Mouse (Mus musculus) midbrain, embryonic 16.5 days (tissue): ENCODE data around the gene Ccdc33. TPM values are rescaled to one million over a fixed set of nuclear protein-coding genes. Genes with fewer than 3 reads are reported as not detected.

Source experiments
- ATAC-seq: fragments of 200-750 bp; cut with Nextera tagmentation; 2 replicates; pipeline ENCODE4 v1.8.0; 2017; ENCODE audit warnings: moderate TSS enrichment
- H3K27ac ChIP-seq: fragments of 300-500 bp; sonication (generic); 2 replicates; pipeline ENCODE4 v1.5.1; 2014; ENCODE audit warnings: mild to moderate bottlenecking, low read length, mixed read lengths
- H3K27me3 ChIP-seq: fragments of 300-500 bp; sonication (generic); 2 replicates; pipeline ENCODE4 v1.6.1; 2014; ENCODE audit warnings: low read depth, low read length, mixed read lengths; ENCODE audit not compliant: control insufficient read depth, insufficient read depth
- H3K36me3 ChIP-seq: fragments of 300-500 bp; sonication (generic); 2 replicates; pipeline ENCODE4 v1.6.1; 2014; ENCODE audit warnings: mild to moderate bottlenecking, low read length, moderate library complexity, mixed read lengths; ENCODE audit not compliant: control insufficient read depth, insufficient read depth
- H3K4me1 ChIP-seq: fragments of 300-500 bp; sonication (generic); 2 replicates; pipeline ENCODE4 v1.6.1; 2014; ENCODE audit warnings: mild to moderate bottlenecking, low read length, mixed read lengths; ENCODE audit not compliant: control insufficient read depth, insufficient read depth
- H3K4me2 ChIP-seq: fragments of 300-500 bp; sonication (generic); 2 replicates; pipeline ENCODE4 v1.6.1; 2014; ENCODE audit warnings: mild to moderate bottlenecking, low read length, mixed read lengths
- H3K4me3 ChIP-seq: fragments of 300-500 bp; sonication (generic); 2 replicates; pipeline ENCODE4 v1.5.1; 2014; ENCODE audit warnings: low read depth, mild to moderate bottlenecking, low read length, moderate library complexity, mixed read lengths
- H3K9ac ChIP-seq: fragments of 300-500 bp; sonication (generic); 2 replicates; pipeline ENCODE4 v1.6.1; 2014; ENCODE audit warnings: low read depth, low read length, mixed read lengths
- H3K9me3 ChIP-seq: fragments of 300-500 bp; sonication (generic); replicated peaks from 2 replicates; pipeline ENCODE4 v1.6.1; 2014; ENCODE audit warnings: mild to moderate bottlenecking, low read length, mixed read lengths; ENCODE audit not compliant: control insufficient read depth, poor library complexity, severe bottlenecking
- WGBS: fragments of 180-500 bp; shearing (Covaris S2); extraction: QIAGEN DNeasy Blood & Tissue Kit; methylation state at CpG from one replicate; pipeline ENCODE4 v1.1.7; 2014; 5-methylcytosine and 5-hydroxymethylcytosine counted together
- polyA plus RNA-seq: library from polyadenylated mRNA; unstranded; fragments of >200 nt; fragmentation: Nextera tagmentation; extraction: Ambion mirVana; gene quantifications from 2 replicates; pipeline ENCODE4 v1.2.1, GENCODE M21; 2015

Gene Ccdc33
- polyA plus RNA-seq, 1 experiment from 2014 or later = 0.90 TPM

GRCm38 (mm10) chr9:58134906-58135305 lies 16.3 kb upstream of the Ccdc33 start:
- Histone ChIP-seq H3K4me2 (no peak overlapping the region), H3K27me3 (0 out of 2 replicates have a peak, but pooled peaks cover 2% of the 10 kb centered on the region)
- 31% methylated on average over 7 of the region's 7 CpGs for WGBS

GRCm38 (mm10) chr9:58133893-58134884 lies 15.6 kb upstream of the Ccdc33 start:
- Histone ChIP-seq H3K4me2 (no peak overlapping the region), H3K9ac (no peak overlapping the region), H3K27ac (no peak overlapping the region), H3K4me3 (no peak overlapping the region), H3K27me3 (peaks cover 2% of the 10 kb centered on the region; the same call in 1 of the 2 replicates), H3K4me1 (peaks cover 9% of the 10 kb centered on the region), H3K9me3 (no peaks in the 10 kb centered on the region), H3K36me3 (no peaks in the 10 kb centered on the region)
- no peak for ATAC-seq
- 11% methylated on average over 16 of the region's 17 CpGs for WGBS

More at GRCm38 (mm10) chr9:58134906-58135305, 16.3 kb upstream of the Ccdc33 start:
- no peaks in the 10 kb centered on the region for H3K9me3 ChIP-seq
- H3K9ac ChIP-seq = no peak overlapping the region
- no peak for ATAC-seq
- H3K4me1 ChIP-seq = peaks cover 8% of the 10 kb centered on the region
- H3K4me3 ChIP-seq = no peak overlapping the region
- no peaks in the 10 kb centered on the region for H3K36me3 ChIP-seq
- no peak overlapping the region for H3K27ac ChIP-seq

GRCm38 (mm10) chr9:58131735-58132134 lies 13.1 kb upstream of the Ccdc33 start:
- no peak for ATAC-seq
- H3K9me3 ChIP-seq = no peaks in the 10 kb centered on the region
- 72% methylated on average over 7 of the region's 7 CpGs for WGBS

GRCm38 (mm10) chr9:58130909-58131308 lies 12.3 kb upstream of the Ccdc33 start:
- Histone ChIP-seq H3K36me3 (no peaks in the 10 kb centered on the region), H3K27me3 (peaks cover 2% of the 10 kb centered on the region; the same call in 1 of the 2 replicates), H3K27ac (no peak overlapping the region), H3K4me1 (peaks cover 15% of the 10 kb centered on the region), H3K9me3 (no peaks in the 10 kb centered on the region), H3K4me3 (no peak overlapping the region), H3K9ac (no peak overlapping the region), H3K4me2 (no peak overlapping the region)
- WGBS = 44% methylated on average over 3 of the region's 3 CpGs
- no peak for ATAC-seq

More at GRCm38 (mm10) chr9:58131735-58132134, 13.1 kb upstream of the Ccdc33 start:
- H3K36me3 ChIP-seq = no peaks in the 10 kb centered on the region
- H3K4me3 ChIP-seq = no peak overlapping the region
- no peak overlapping the region for H3K27ac ChIP-seq
- peaks cover 2% of the 10 kb centered on the region; the same call in 1 of the 2 replicates for H3K27me3 ChIP-seq
- no peak overlapping the region for H3K9ac ChIP-seq
- peaks cover 15% of the 10 kb centered on the region for H3K4me1 ChIP-seq
- no peak overlapping the region for H3K4me2 ChIP-seq

GRCm38 (mm10) chr9:58129508-58129907 lies 10.9 kb upstream of the Ccdc33 start:
- Histone ChIP-seq H3K27me3 (peaks cover 2% of the 10 kb centered on the region; the same call in 1 of the 2 replicates), H3K27ac (no peak overlapping the region), H3K4me2 (no peak overlapping the region), H3K36me3 (no peaks in the 10 kb centered on the region), H3K9me3 (no peaks in the 10 kb centered on the region), H3K4me3 (no peak overlapping the region), H3K9ac (no peak overlapping the region), H3K4me1 (peaks cover 15% of the 10 kb centered on the region)
- 27% methylated on average over 8 of the region's 8 CpGs for WGBS
- ATAC-seq = no peak

- H3K4me2 ChIP-seq = no peak overlapping the region
These were observed 10.3 kb upstream of the Ccdc33 start for GRCm38 (mm10) chr9:58128926-58129413.

GRCm38 (mm10) chr9:58125811-58126210 lies 7.2 kb upstream of the Ccdc33 start:
- WGBS = 25% methylated on average over 4 of the region's 4 CpGs
- no peak overlapping the region for H3K4me2 ChIP-seq
- H3K9ac ChIP-seq = no peak overlapping the region
- H3K9me3 ChIP-seq = no peaks in the 10 kb centered on the region
- H3K36me3 ChIP-seq = no peaks in the 10 kb centered on the region
- H3K4me1 ChIP-seq = peaks cover 6% of the 10 kb centered on the region; the same call in 1 of the 2 replicates
- no peak overlapping the region for H3K4me3 ChIP-seq
- H3K27ac ChIP-seq = no peak overlapping the region
- no peaks in the 10 kb centered on the region; the same call in 1 of the 2 replicates for H3K27me3 ChIP-seq
- no peak for ATAC-seq

More at GRCm38 (mm10) chr9:58128926-58129413, 10.3 kb upstream of the Ccdc33 start:
- no peak overlapping the region for H3K27ac ChIP-seq
- H3K36me3 ChIP-seq = no peaks in the 10 kb centered on the region
- peaks cover 12% of the 10 kb centered on the region for H3K4me1 ChIP-seq
- 7% methylated on average over 13 of the region's 13 CpGs for WGBS
- H3K4me3 ChIP-seq = no peak overlapping the region
- no peaks in the 10 kb centered on the region for H3K9me3 ChIP-seq
- H3K9ac ChIP-seq = no peak overlapping the region
- ATAC-seq = no peak
- peaks cover 2% of the 10 kb centered on the region; the same call in 1 of the 2 replicates for H3K27me3 ChIP-seq

- no peak overlapping the region for H3K27ac ChIP-seq
- 53% methylated on average over 3 of the region's 3 CpGs for WGBS
- no peak for ATAC-seq
- H3K4me3 ChIP-seq = no peak overlapping the region
- no peaks in the 10 kb centered on the region for H3K9me3 ChIP-seq
- no peaks in the 10 kb centered on the region for H3K36me3 ChIP-seq
- H3K9ac ChIP-seq = no peak overlapping the region
- H3K27me3 ChIP-seq = no peaks in the 10 kb centered on the region; the same call in 1 of the 2 replicates
- peaks cover 6% of the 10 kb centered on the region; the same call in 1 of the 2 replicates for H3K4me1 ChIP-seq
- no peak overlapping the region for H3K4me2 ChIP-seq
These were observed 6.5 kb upstream of the Ccdc33 start for GRCm38 (mm10) chr9:58125085-58125484.
